Mouse (Mus musculus): ENCODE data around the gene Tgm7. TPM values are rescaled to one million over a fixed set of nuclear protein-coding genes. Genes with fewer than 3 reads are reported as not detected.

The Tgm7 gene
- polyA plus RNA-seq, 1 experiment, result not detected

- H3K4me3 ChIP-seq (ENCODE audit: insufficient read depth, low read depth, low read length), result no peak overlapping the region
- 92% methylated on average over 3 of the region's 3 CpGs for WGBS
- TF ChIP-seq POLR2A (IDR thresholded peaks at IDR 0.05; ENCODE audit: insufficient read depth, low read depth, low read length) (no peak), CTCF (IDR thresholded peaks at IDR 0.05; ENCODE audit: insufficient read depth, low read depth, low read length) (no peak)
These were observed 21.1 kb downstream of the Tgm7 start for GRCm38 (mm10) chr2:121088507-121088906.

GRCm38 (mm10) chr2:121085480-121086185, 24.0 kb downstream of the Tgm7 start, which contains the start of gene Tgm5:
Gene Tgm5, minus strand, starts transcription at chr2:121085841.
- Histone ChIP-seq H3K27ac (ENCODE audit: insufficient read depth, low read depth, low read length) (no peak within 1 kb of the TSS), H3K4me3 (ENCODE audit: insufficient read depth, low read depth, low read length) (no peak within 1 kb of the TSS), H3K4me1 (ENCODE audit: control insufficient read depth, insufficient read depth, low read length) (no peaks in the 10 kb centered on the region)
- TF ChIP-seq CTCF (IDR thresholded peaks at IDR 0.05; ENCODE audit: insufficient read depth, low read depth, low read length) (no peak), POLR2A (IDR thresholded peaks at IDR 0.05; ENCODE audit: insufficient read depth, low read depth, low read length) (no peak)
- 43% methylated on average over 6 of the region's 6 CpGs for WGBS

More at GRCm38 (mm10) chr2:121088507-121088906, 21.1 kb downstream of the Tgm7 start:
- no peaks in the 10 kb centered on the region for H3K4me1 ChIP-seq (ENCODE audit: control insufficient read depth, insufficient read depth, low read length)
- H3K27ac ChIP-seq (ENCODE audit: insufficient read depth, low read depth, low read length), result no peak overlapping the region

- WGBS, result 95% methylated on average over 1 of the region's 1 CpGs
- TF ChIP-seq CTCF (IDR thresholded peaks at IDR 0.05; ENCODE audit: insufficient read depth, low read depth, low read length), result no peak
- TF ChIP-seq POLR2A (IDR thresholded peaks at IDR 0.05; ENCODE audit: insufficient read depth, low read depth, low read length), result no peak
- H3K4me3 ChIP-seq (ENCODE audit: insufficient read depth, low read depth, low read length), result no peak overlapping the region
- H3K27ac ChIP-seq (ENCODE audit: insufficient read depth, low read depth, low read length), result no peak overlapping the region
- no peaks in the 10 kb centered on the region for H3K4me1 ChIP-seq (ENCODE audit: control insufficient read depth, insufficient read depth, low read length)
These were observed 27.0 kb downstream of the Tgm7 start for GRCm38 (mm10) chr2:121082626-121083025.

GRCm38 (mm10) chr2:121074747-121075146, 34.8 kb downstream of the Tgm7 start:
- Histone ChIP-seq H3K4me1 (ENCODE audit: control insufficient read depth, insufficient read depth, low read length) (no peaks in the 10 kb centered on the region), H3K4me3 (ENCODE audit: insufficient read depth, low read depth, low read length) (no peak overlapping the region), H3K27ac (ENCODE audit: insufficient read depth, low read depth, low read length) (no peak overlapping the region)
- TF ChIP-seq CTCF (IDR thresholded peaks at IDR 0.05; ENCODE audit: insufficient read depth, low read depth, low read length) (no peak), POLR2A (IDR thresholded peaks at IDR 0.05; ENCODE audit: insufficient read depth, low read depth, low read length) (no peak)
- WGBS, result 85% methylated on average over 7 of the region's 7 CpGs

- WGBS, result 85% methylated on average over 6 of the region's 6 CpGs
- no peak for TF ChIP-seq POLR2A (IDR thresholded peaks at IDR 0.05; ENCODE audit: insufficient read depth, low read depth, low read length)
- TF ChIP-seq CTCF (IDR thresholded peaks at IDR 0.05; ENCODE audit: insufficient read depth, low read depth, low read length), result no peak
- H3K4me1 ChIP-seq (ENCODE audit: control insufficient read depth, insufficient read depth, low read length), result no peaks in the 10 kb centered on the region
- H3K27ac ChIP-seq (ENCODE audit: insufficient read depth, low read depth, low read length), result no peak overlapping the region
- H3K4me3 ChIP-seq (ENCODE audit: insufficient read depth, low read depth, low read length), result no peak overlapping the region
These were observed 37.7 kb downstream of the Tgm7 start for GRCm38 (mm10) chr2:121071871-121072270.

GRCm38 (mm10) chr2:121069506-121069905, 40.1 kb downstream of the Tgm7 start:
- no peaks in the 10 kb centered on the region for H3K4me1 ChIP-seq (ENCODE audit: control insufficient read depth, insufficient read depth, low read length)
- TF ChIP-seq CTCF (IDR thresholded peaks at IDR 0.05; ENCODE audit: insufficient read depth, low read depth, low read length), result no peak
- no peak for TF ChIP-seq POLR2A (IDR thresholded peaks at IDR 0.05; ENCODE audit: insufficient read depth, low read depth, low read length)
- H3K27ac ChIP-seq (ENCODE audit: insufficient read depth, low read depth, low read length), result no peak overlapping the region
- 84% methylated on average over 6 of the region's 6 CpGs for WGBS
- no peak overlapping the region for H3K4me3 ChIP-seq (ENCODE audit: insufficient read depth, low read depth, low read length)

DNA sequence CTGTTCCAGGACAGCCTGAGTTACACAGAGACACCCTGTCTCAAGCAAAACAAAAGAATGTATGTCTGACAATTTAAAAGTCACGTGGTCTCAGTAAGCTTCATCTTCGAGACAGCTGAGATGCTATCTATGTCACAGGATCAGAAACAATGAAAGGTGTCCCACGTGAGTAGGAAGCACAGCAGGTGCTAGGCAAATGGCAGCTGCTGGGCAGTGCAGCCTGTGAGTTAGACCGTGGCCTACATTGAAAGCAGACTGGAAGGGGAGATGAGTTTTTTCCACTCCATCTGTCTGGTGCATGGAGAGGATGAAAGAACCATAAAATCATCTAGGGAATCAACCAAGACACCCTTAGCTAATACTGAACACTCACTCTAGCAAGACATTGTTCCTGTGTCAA, 42.5 kb downstream of the Tgm7 start:
- TF ChIP-seq CTCF (IDR thresholded peaks at IDR 0.05; ENCODE audit: insufficient read depth, low read depth, low read length) (no peak), POLR2A (IDR thresholded peaks at IDR 0.05; ENCODE audit: insufficient read depth, low read depth, low read length) (no peak)
- Histone ChIP-seq H3K4me1 (ENCODE audit: control insufficient read depth, insufficient read depth, low read length) (no peaks in the 10 kb centered on the region), H3K27ac (ENCODE audit: insufficient read depth, low read depth, low read length) (no peak overlapping the region), H3K4me3 (ENCODE audit: insufficient read depth, low read depth, low read length) (no peak overlapping the region)
- WGBS, result 70% methylated on average over 4 of the region's 4 CpGs

DNA sequence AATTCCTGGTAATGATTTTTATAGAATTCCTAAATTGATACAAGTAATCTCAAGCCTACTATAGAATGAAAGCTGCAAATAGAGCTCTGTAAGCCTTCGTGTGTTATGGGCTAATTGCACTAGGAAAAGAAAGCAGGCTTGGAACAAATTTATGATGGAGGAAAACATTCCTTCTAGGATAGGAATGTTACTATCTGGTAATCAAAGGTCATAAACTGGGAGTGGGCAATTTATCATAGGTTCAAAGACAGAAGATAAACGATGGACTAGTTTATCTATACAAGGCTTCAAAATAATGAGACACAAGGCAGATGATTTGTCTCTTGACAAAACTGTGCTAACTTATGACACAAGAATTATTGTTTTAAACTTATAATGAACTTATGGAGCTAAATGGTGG, 48.3 kb downstream of the Tgm7 start:
- 87% methylated on average over 2 of the region's 2 CpGs for WGBS
- Histone ChIP-seq H3K4me1 (ENCODE audit: control insufficient read depth, insufficient read depth, low read length) (no peaks in the 10 kb centered on the region), H3K4me3 (ENCODE audit: insufficient read depth, low read depth, low read length) (no peak overlapping the region), H3K27ac (ENCODE audit: insufficient read depth, low read depth, low read length) (no peak overlapping the region)
- TF ChIP-seq CTCF (IDR thresholded peaks at IDR 0.05; ENCODE audit: insufficient read depth, low read depth, low read length), result no peak
- TF ChIP-seq POLR2A (IDR thresholded peaks at IDR 0.05; ENCODE audit: insufficient read depth, low read depth, low read length), result no peak

GRCm38 (mm10) chr2:121057997-121058396, 51.6 kb downstream of the Tgm7 start:
- WGBS, result 70% methylated on average over 6 of the region's 6 CpGs
- no peak overlapping the region for H3K27ac ChIP-seq (ENCODE audit: insufficient read depth, low read depth, low read length)
- no peak overlapping the region for H3K4me3 ChIP-seq (ENCODE audit: insufficient read depth, low read depth, low read length)
- H3K4me1 ChIP-seq (ENCODE audit: control insufficient read depth, insufficient read depth, low read length), result no peaks in the 10 kb centered on the region
- TF ChIP-seq POLR2A (IDR thresholded peaks at IDR 0.05; ENCODE audit: insufficient read depth, low read depth, low read length) (no peak), CTCF (IDR thresholded peaks at IDR 0.05; ENCODE audit: insufficient read depth, low read depth, low read length) (no peak)

All from olfactory bulb, adult 2 months (tissue).